9 mouse cellular contexts compared by ENCODE assay signal in the genomic region with DNA sequence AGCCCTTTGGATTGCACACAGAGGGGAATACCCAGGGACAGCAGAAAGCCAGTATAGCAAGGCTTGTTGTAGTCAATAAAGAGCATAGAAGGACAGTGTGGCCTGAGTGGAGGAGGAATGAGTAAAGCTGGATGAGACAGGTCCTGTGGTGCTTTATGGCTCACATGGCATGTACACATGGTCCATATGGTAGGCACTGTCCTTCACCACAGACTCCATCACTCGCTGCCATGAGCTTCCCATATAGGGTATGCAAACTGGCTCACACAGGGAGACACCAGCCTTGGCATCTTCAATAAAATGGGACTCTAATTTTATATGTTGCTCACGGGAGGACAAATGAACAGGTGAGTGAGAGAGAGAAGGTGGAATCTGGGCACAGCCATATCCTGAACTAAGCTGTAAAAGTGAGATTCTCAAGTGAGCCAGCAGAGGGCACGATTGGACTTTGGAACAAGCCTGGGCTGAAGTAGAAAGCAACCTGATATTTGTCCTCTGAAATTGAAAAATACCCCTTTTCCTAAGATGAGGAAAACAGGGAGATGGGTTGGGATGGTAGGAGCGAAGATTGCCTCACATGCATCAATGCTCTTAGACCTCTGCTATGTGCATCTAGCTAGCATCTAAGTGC. TPM values are rescaled to one million over a fixed set of nuclear protein-coding genes. Genes with fewer than 3 reads are reported as not detected.
A peak's percentile ranks its signal among the peaks of the same experiment; 100 is the strongest.
DNase-seq lines count a peak whose midpoint lies in the region; ATAC-seq and TF ChIP-seq lines count a peak whose summit lies in the region.
"Had no signal": no experiment of that assay in that cellular context is flagged by ENCODE, and none has a peak within 500 bp of the region (broad histone marks: within the 10 kb centered on the region; RNA-seq: fewer than 3 reads in every experiment).

No protein-coding gene starts in this region.

- H3K4me1 ChIP-seq in CH12.LX (ENCODE audit: control insufficient read depth in 1 of 2, insufficient read depth in 2 of 2) = peaks cover 0 to 3% of the 10 kb centered on the region in 2 experiments; a peak in 1 of 4 replicates

- peak; percentile 40 for DNase-seq in CH12.LX (ENCODE audit: extremely low read depth)
- DNase-seq in R1 (ENCODE audit: low read depth, low spot score) = peak; percentile 44
- DNase-seq in gastrocnemius, postnatal 4 days (ENCODE audit: low spot score in 2 of 2) = peak; percentile 34 to 60
- DNase-seq in layer of hippocampus, adult 2 months (ENCODE audit: low spot score in 2 of 2) = peak; percentile 64 to 84
- peak; percentile 79 for DNase-seq in lung, postnatal 14 days
- DNase-seq in right cerebral cortex, adult 2 months (ENCODE audit: low spot score in 2 of 2) = peak; percentile 85 to 86

- no peak for TF ChIP-seq EP300 in CH12.LX (IDR thresholded peaks at IDR 0.05; ENCODE audit: low read length)

- H3K79me2 ChIP-seq in CH12.LX (replicated peaks; ENCODE audit: control insufficient read depth, extremely low read depth, insufficient read depth, poor library complexity, severe bottlenecking) = no peaks in the 10 kb centered on the region

- in situ Hi-C loops in CH12.LX (cut with MboI; ENCODE audit: low pct_ligation_motif_present, low pct_unique_long_range_greater_than_20kb, low sequenced_read_pairs) = loop anchor here (25.0 kb wide), 1 partner anchor 176 kb away; no protein-coding TSS in a partner anchor

- no peak for TF ChIP-seq POLR2A in CH12.LX (IDR thresholded peaks at IDR 0.05; ENCODE audit: low read depth, low read length)

- dilution Hi-C loops in CH12.LX (cut with MboI; ENCODE audit: extremely low pct_ligation_motif_present, extremely low pct_unique_long_range_greater_than_20kb, low sequenced_read_pairs) = no loop called here

- TF ChIP-seq CTCF in CH12.LX (conservative IDR thresholded peaks at IDR 0.05 in 1 of 2, IDR thresholded peaks at IDR 0.05 in 1 of 2; ENCODE audit: low read depth in 2 of 2, low read length in 2 of 2) = peak; percentile 21 to 81; a peak in 2 of 4 replicates
- TF ChIP-seq CTCF in layer of hippocampus, adult 2 months (conservative IDR thresholded peaks at IDR 0.05) = peak; percentile 94

- H3K27me3 ChIP-seq in CH12.LX (replicated peaks) = peaks cover 24% of the 10 kb centered on the region

- peak; percentile 83 for TF ChIP-seq RAD21 in CH12.LX (IDR thresholded peaks at IDR 0.05; ENCODE audit: low read depth, low read length)

- H3K4me3 ChIP-seq in CH12.LX (replicated peaks in 1 of 3; ENCODE audit: low read depth in 2 of 3, low read length in 2 of 3, poor library complexity in 1 of 3) = no peak overlapping the region
- H3K4me3 ChIP-seq in layer of hippocampus, adult 2 months = no peak overlapping the region
- H3K4me3 ChIP-seq: myocyte had no signal

- H3K36me3 ChIP-seq in CH12.LX (replicated peaks in 1 of 2; ENCODE audit: control insufficient read depth in 1 of 2, insufficient read depth in 1 of 2, low read length in 1 of 2) = no peaks in the 10 kb centered on the region

- no peak overlapping the region for H3K27ac ChIP-seq in CH12.LX (ENCODE audit: insufficient read depth, low read depth)
- no peak overlapping the region for H3K27ac ChIP-seq in layer of hippocampus, adult 2 months

- no peak overlapping the region for H3K4me2 ChIP-seq in CH12.LX (ENCODE audit: insufficient read depth, low read depth, poor library complexity, severe bottlenecking)

- H3K9ac ChIP-seq in CH12.LX (ENCODE audit: insufficient read depth, low read depth) = no peak overlapping the region

- H3K9me3 ChIP-seq in CH12.LX (replicated peaks; ENCODE audit: low read length) = no peaks in the 10 kb centered on the region

- ATAC-seq in common myeloid progenitor, adult 5-6 weeks (replicated peaks; ENCODE audit: low read depth, poor library complexity, severe bottlenecking) = peak; percentile 76; the same call in 1 of the 2 replicates
- no peak for ATAC-seq in erythroid progenitor cell, adult 5-6 weeks (replicated peaks; ENCODE audit: low FRiP score, poor library complexity, severe bottlenecking)

TF ChIP-seq in CH12.LX, 34 proteins besides CTCF, POLR2A, EP300 and RAD21:
- TF ChIP-seq SMC3 (IDR thresholded peaks at IDR 0.05; ENCODE audit: low read depth, low read length) = peak; percentile 58
- TF ChIP-seq IRF4 (IDR thresholded peaks at IDR 0.05; ENCODE audit: low read depth, low read length) = no peak

RNA-seq across cellular contexts. Expression of a gene that starts 41.9 kb away (rescaled TPM):
- not detected in 2 replicates for total RNA-seq in CH12.LX (2012; rRNA removed)
- not detected in 2 replicates for total RNA-seq in CH12.LX (2014; rRNA removed)
- not detected in 2 replicates for polyA plus RNA-seq in CH12.LX (2012; ENCODE audit: insufficient read length, low read depth)
- total RNA-seq in common myeloid progenitor, adult 5-6 weeks (2017) = 0.09 TPM in 1 of 2 replicates, not detected in the other
- total RNA-seq in gastrocnemius, postnatal 4 days (2021) = not detected
- 1 to 10 TPM; 1.3 to 2.2 TPM for total RNA-seq in layer of hippocampus, adult 2 months (2021)
- not detected in 2 replicates for total RNA-seq in erythroid progenitor cell, adult 5-6 weeks (2015; ENCODE audit: low replicate concordance)
- total RNA-seq in erythroid progenitor cell, adult 5-6 weeks (2017; ENCODE audit: low replicate concordance) = not detected in 2 replicates
- polyA plus RNA-seq: myocyte had no signal
